Mouse (Mus musculus): ENCODE measurements around the gene Mtrf1. TPM values are rescaled to one million over a fixed set of nuclear protein-coding genes. Genes with fewer than 3 reads are reported as not detected.

The Mtrf1 gene
- polyA plus RNA-seq, 1 experiment from 2014 or later = 5.1 TPM

DNA sequence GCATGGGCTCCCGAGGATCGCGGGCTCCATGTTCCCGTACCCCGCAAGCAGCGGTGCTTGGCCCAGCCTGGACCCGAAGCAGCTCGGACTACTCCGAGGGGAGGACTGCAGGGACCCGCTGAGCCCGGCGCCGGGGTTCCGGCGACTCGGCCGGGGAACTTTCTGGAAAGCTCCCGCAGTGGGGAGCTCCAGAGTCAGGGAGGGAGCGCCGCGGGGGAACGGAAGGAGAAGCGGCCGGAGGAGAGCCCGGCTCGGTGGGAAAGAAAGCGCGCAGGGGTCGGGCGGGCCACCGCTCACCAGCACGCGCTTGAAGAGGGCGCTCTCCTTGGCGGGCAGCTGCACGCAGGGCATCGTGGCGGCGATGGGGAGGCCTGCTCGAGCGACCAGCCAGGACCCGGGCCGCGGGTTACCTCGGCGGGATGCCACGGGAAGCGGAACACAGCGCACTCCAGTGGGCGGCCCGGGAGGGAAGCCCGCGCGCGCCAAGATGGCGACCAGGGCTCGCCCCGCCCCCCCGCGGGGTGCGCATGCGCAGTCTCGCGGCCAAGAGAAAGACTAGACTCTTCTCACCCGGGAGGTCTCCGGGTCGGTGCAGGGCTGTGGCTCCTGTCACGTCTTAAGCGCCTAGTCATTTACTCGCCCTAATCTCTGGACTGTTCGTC lies 7.2 kb upstream of the Mtrf1 start, which contains the start of gene Naa16:
Gene Naa16, minus strand, starts transcription at position 514 of the 662 bp plus-strand sequence.
- Histone ChIP-seq H3K9ac (ENCODE audit: low read depth, low read length) (peak within 1 kb of the TSS; percentile 76), H3K36me3 (ENCODE audit: control insufficient read depth, insufficient read depth) (peaks cover 4% of the 10 kb centered on the region), H3K27ac (ENCODE audit: low read depth, low read length) (peak within 1 kb of the TSS; percentile 86), H3K4me2 (replicated peaks; ENCODE audit: low read depth) (peak within 1 kb of the TSS; percentile 72), H3K4me1 (replicated peaks; ENCODE audit: control insufficient read depth, insufficient read depth, low read length) (no peaks in the 10 kb centered on the region), H3K4me3 (ENCODE audit: low read depth, low read length) (peak within 1 kb of the TSS; percentile 86), H3K9me3 (ENCODE audit: control insufficient read depth) (no peaks in the 10 kb centered on the region), H3K27me3 (replicated peaks; ENCODE audit: control insufficient read depth, insufficient read depth, low read length) (no peaks in the 10 kb centered on the region)
- peak; percentile 93 for ATAC-seq
- under 1% methylated on average over 66 of the region's 71 CpGs for WGBS
- peak; percentile 78 for TF ChIP-seq CTCF (IDR thresholded peaks at IDR 0.05; ENCODE audit: low read depth)

DNA sequence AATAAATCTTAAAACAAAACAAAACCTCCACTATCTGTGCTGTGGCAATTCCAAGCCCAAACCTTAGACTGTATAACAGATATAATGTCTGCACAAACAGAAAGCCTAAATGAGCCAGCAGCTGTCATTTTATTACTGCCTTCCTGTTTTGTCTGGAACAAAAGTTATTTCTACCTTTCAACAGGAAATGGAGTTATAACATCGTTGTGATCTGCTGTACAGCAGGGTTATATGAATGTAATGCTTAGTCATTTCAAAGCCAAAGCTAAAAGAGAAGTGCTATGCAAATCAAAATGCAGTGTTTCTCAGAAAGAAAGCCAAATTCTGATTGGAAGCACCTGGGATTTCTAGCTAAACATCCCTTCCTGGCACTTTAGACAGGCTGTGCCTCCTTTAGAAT lies 4.3 kb upstream of the Mtrf1 start:
- Histone ChIP-seq H3K9me3 (ENCODE audit: control insufficient read depth) (no peaks in the 10 kb centered on the region), H3K4me2 (replicated peaks; ENCODE audit: low read depth) (no peak overlapping the region), H3K27ac (ENCODE audit: low read depth, low read length) (no peak overlapping the region), H3K27me3 (replicated peaks; ENCODE audit: control insufficient read depth, insufficient read depth, low read length) (no peaks in the 10 kb centered on the region), H3K36me3 (ENCODE audit: control insufficient read depth, insufficient read depth) (no peaks in the 10 kb centered on the region), H3K4me1 (replicated peaks; ENCODE audit: control insufficient read depth, insufficient read depth, low read length) (no peaks in the 10 kb centered on the region), H3K9ac (ENCODE audit: low read depth, low read length) (no peak overlapping the region), H3K4me3 (ENCODE audit: low read depth, low read length) (no peak overlapping the region)
- 29% methylated on average over 1 of the region's 1 CpGs for WGBS
- TF ChIP-seq CTCF (IDR thresholded peaks at IDR 0.05; ENCODE audit: low read depth) = no peak
- no peak for ATAC-seq

DNA sequence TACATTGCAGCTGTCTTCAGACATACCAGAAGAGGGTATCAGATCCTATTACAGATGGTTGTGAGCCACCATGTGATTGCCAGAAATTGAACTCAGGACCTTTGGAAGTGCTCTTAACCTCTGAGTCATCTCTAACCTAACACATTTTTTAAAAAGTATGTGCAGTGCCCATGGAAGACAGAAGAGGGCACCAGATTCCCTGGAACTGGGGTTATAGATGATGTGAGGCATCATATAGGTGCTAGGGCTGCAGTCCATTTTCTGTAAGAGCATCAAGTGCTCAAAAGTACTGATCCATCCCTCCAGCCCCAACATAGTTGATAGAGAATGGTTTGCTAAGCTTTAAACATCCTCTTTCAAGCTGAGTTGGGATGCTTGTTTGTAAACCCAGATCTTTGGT lies 3.0 kb upstream of the Mtrf1 start:
- no peak for ATAC-seq
- Histone ChIP-seq H3K4me3 (ENCODE audit: low read depth, low read length) (no peak overlapping the region), H3K9me3 (ENCODE audit: control insufficient read depth) (no peaks in the 10 kb centered on the region), H3K4me2 (replicated peaks; ENCODE audit: low read depth) (no peak overlapping the region), H3K27ac (ENCODE audit: low read depth, low read length) (no peak overlapping the region), H3K9ac (ENCODE audit: low read depth, low read length) (no peak overlapping the region), H3K4me1 (replicated peaks; ENCODE audit: control insufficient read depth, insufficient read depth, low read length) (no peaks in the 10 kb centered on the region), H3K36me3 (ENCODE audit: control insufficient read depth, insufficient read depth) (peaks cover under 1% of the 10 kb centered on the region; the same call in 1 of the 2 replicates), H3K27me3 (replicated peaks; ENCODE audit: control insufficient read depth, insufficient read depth, low read length) (no peaks in the 10 kb centered on the region)
- peak; percentile 81 for TF ChIP-seq CTCF (IDR thresholded peaks at IDR 0.05; ENCODE audit: low read depth)

DNA sequence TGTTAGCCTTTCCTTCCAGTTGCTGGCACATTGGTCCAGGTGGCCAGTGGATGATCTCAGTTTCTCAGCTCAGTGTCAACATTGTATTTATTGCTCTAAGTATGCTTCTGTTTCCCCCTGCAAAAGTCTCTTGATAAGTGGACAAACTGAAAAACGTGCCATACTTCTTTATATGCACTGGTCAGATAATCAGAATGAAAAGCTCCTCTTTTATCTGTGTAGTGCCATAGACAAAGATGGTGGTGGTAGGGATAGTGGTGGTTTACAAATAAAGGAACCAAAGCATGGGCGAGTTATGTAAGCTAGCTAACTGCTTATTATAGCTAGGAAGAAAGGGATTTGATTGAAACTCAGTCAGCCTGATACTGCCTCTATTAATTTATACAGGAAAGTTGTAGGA lies 10.1 kb downstream of the Mtrf1 start:
- no peak for ATAC-seq
- TF ChIP-seq CTCF (IDR thresholded peaks at IDR 0.05; ENCODE audit: low read depth) = no peak
- WGBS = 64% methylated on average over 2 of the region's 2 CpGs
- Histone ChIP-seq H3K36me3 (ENCODE audit: control insufficient read depth, insufficient read depth) (peaks cover 14% of the 10 kb centered on the region), H3K4me2 (replicated peaks; ENCODE audit: low read depth) (no peak overlapping the region), H3K9ac (ENCODE audit: low read depth, low read length) (no peak overlapping the region), H3K9me3 (ENCODE audit: control insufficient read depth) (no peaks in the 10 kb centered on the region), H3K27me3 (replicated peaks; ENCODE audit: control insufficient read depth, insufficient read depth, low read length) (no peaks in the 10 kb centered on the region), H3K27ac (ENCODE audit: low read depth, low read length) (no peak overlapping the region), H3K4me3 (ENCODE audit: low read depth, low read length) (no peak overlapping the region), H3K4me1 (replicated peaks; ENCODE audit: control insufficient read depth, insufficient read depth, low read length) (no peaks in the 10 kb centered on the region)

DNA sequence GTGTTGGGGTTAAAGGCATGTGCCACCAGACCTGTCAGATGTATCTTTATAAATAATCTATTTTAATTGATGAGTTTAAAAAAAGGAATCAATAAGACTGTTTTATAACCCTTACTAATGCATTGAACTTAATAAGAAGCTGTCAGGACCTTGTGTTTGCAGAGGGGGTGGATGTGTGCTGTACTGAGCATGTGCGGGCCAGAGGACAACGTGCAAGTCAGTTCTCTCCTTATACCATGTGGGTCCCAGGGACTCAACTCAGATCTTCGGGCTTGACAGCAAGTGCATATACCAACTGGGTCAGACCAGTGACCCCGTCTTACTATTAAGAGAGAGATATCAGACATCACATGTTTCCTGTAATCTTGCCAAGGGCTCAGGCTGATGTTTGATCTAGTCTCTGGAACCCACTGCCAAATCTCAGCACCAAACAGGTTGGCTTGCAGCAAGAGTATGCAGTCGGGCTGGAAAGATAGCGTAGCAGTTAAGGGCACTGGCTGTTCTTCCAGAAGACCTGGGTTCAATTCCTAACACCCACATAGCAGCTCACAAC lies 11.8 kb downstream of the Mtrf1 start:
- Histone ChIP-seq H3K27me3 (replicated peaks; ENCODE audit: control insufficient read depth, insufficient read depth, low read length) (no peaks in the 10 kb centered on the region), H3K4me3 (ENCODE audit: low read depth, low read length) (no peak overlapping the region), H3K36me3 (ENCODE audit: control insufficient read depth, insufficient read depth) (peaks cover 28% of the 10 kb centered on the region; the same call in 1 of the 2 replicates), H3K4me2 (replicated peaks; ENCODE audit: low read depth) (no peak overlapping the region), H3K9me3 (ENCODE audit: control insufficient read depth) (no peaks in the 10 kb centered on the region), H3K27ac (ENCODE audit: low read depth, low read length) (no peak overlapping the region), H3K4me1 (replicated peaks; ENCODE audit: control insufficient read depth, insufficient read depth, low read length) (no peaks in the 10 kb centered on the region), H3K9ac (ENCODE audit: low read depth, low read length) (no peak overlapping the region)
- WGBS = 73% methylated on average over 6 of the region's 6 CpGs
- ATAC-seq = no peak
- TF ChIP-seq CTCF (IDR thresholded peaks at IDR 0.05; ENCODE audit: low read depth) = no peak

DNA sequence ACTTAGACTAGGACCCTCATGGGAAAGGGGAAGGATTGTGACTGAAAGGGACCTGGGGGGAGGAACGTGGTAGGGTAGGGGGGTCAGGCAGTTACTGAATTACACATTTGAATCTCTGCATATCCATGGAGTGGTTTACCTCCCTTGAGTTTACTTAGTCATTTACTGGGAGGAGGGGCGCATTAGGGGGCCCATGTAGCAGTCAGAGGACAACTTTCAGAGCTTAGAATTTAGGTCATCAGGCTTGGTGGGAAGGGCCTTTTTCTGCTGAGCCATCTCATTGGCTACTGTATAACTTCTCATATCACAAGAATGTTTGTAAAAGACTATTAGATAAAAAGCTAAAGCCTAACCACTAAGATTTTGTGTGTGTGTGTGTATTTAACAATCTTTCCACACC lies 13.1 kb downstream of the Mtrf1 start:
- no peak overlapping the region for H3K4me3 ChIP-seq (ENCODE audit: low read depth, low read length)
- WGBS = 62% methylated on average over 2 of the region's 2 CpGs
- H3K36me3 ChIP-seq (ENCODE audit: control insufficient read depth, insufficient read depth) = peaks cover 29% of the 10 kb centered on the region; the same call in 1 of the 2 replicates
- no peak for TF ChIP-seq CTCF (IDR thresholded peaks at IDR 0.05; ENCODE audit: low read depth)
- H3K4me2 ChIP-seq (replicated peaks; ENCODE audit: low read depth) = no peak overlapping the region
- ATAC-seq = no peak
- no peaks in the 10 kb centered on the region for H3K9me3 ChIP-seq (ENCODE audit: control insufficient read depth)
- H3K9ac ChIP-seq (ENCODE audit: low read depth, low read length) = no peak overlapping the region
- no peaks in the 10 kb centered on the region for H3K27me3 ChIP-seq (replicated peaks; ENCODE audit: control insufficient read depth, insufficient read depth, low read length)
- H3K4me1 ChIP-seq (replicated peaks; ENCODE audit: control insufficient read depth, insufficient read depth, low read length) = no peaks in the 10 kb centered on the region
- no peak overlapping the region for H3K27ac ChIP-seq (ENCODE audit: low read depth, low read length)
